Mouse (Mus musculus): ENCODE measurements at regions not wholly inside any gene's neighbourhood (a gene's known extent, or its start where the extent isn't known, plus 50 kb on each side); places are given as distances from the start of the nearest gene placed in this dataset.

GRCm38 (mm10) chr4:45682746-45683145 lies 116.1 kb upstream of the Aldh1b1 start:
- H3K4me2 ChIP-seq (replicated peaks; ENCODE audit: low read depth, low read length, severe bottlenecking): no peak overlapping the region
- no peak overlapping the region for H3K27ac ChIP-seq (replicated peaks; ENCODE audit: low read depth, low read length)
- no peaks in the 10 kb centered on the region for H3K36me3 ChIP-seq (ENCODE audit: control insufficient read depth, insufficient read depth, low read length)
- no peak overlapping the region for H3K4me3 ChIP-seq (replicated peaks; ENCODE audit: low read length)
- DNase-seq (ENCODE audit: low spot score) (no peak), ATAC-seq (ENCODE audit: low FRiP score, low read depth) (no peak)
- no peak overlapping the region for H3K9ac ChIP-seq (ENCODE audit: low read depth, low read length, severe bottlenecking)
- 81% methylated on average over 8 of the region's 8 CpGs for WGBS
- TF ChIP-seq POLR2A (IDR thresholded peaks at IDR 0.05; ENCODE audit: borderline replicate concordance, extremely low read depth, insufficient read depth, insufficient read length): no peak
- H3K27me3 ChIP-seq (ENCODE audit: control insufficient read depth, insufficient read depth, low read length): no peaks in the 10 kb centered on the region
- no peaks in the 10 kb centered on the region for H3K4me1 ChIP-seq (ENCODE audit: control insufficient read depth, insufficient read depth, low read length)
- H3K9me3 ChIP-seq (ENCODE audit: control insufficient read depth, low read length): no peaks in the 10 kb centered on the region

GRCm38 (mm10) chr4:45676137-45676536 lies 122.7 kb upstream of the Aldh1b1 start:
- WGBS: 62% methylated on average over 6 of the region's 6 CpGs
- DNase-seq (ENCODE audit: low spot score) (no peak), ATAC-seq (ENCODE audit: low FRiP score, low read depth) (no peak)

GRCm38 (mm10) chr4:45674291-45674690 lies 124.5 kb upstream of the Aldh1b1 start:
- Histone ChIP-seq H3K36me3 (ENCODE audit: control insufficient read depth, insufficient read depth, low read length) (no peaks in the 10 kb centered on the region), H3K27me3 (ENCODE audit: control insufficient read depth, insufficient read depth, low read length) (no peaks in the 10 kb centered on the region), H3K9me3 (ENCODE audit: control insufficient read depth, low read length) (no peaks in the 10 kb centered on the region), H3K9ac (ENCODE audit: low read depth, low read length, severe bottlenecking) (no peak overlapping the region), H3K4me3 (replicated peaks; ENCODE audit: low read length) (no peak overlapping the region), H3K27ac (replicated peaks; ENCODE audit: low read depth, low read length) (no peak overlapping the region), H3K4me1 (ENCODE audit: control insufficient read depth, insufficient read depth, low read length) (no peaks in the 10 kb centered on the region), H3K4me2 (replicated peaks; ENCODE audit: low read depth, low read length, severe bottlenecking) (no peak overlapping the region)
- ATAC-seq (ENCODE audit: low FRiP score, low read depth) (no peak), DNase-seq (ENCODE audit: low spot score) (no peak)
- TF ChIP-seq POLR2A (IDR thresholded peaks at IDR 0.05; ENCODE audit: borderline replicate concordance, extremely low read depth, insufficient read depth, insufficient read length): no peak
- 92% methylated on average over 10 of the region's 10 CpGs for WGBS

More at GRCm38 (mm10) chr4:45676137-45676536, 122.7 kb upstream of the Aldh1b1 start:
- no peak overlapping the region for H3K9ac ChIP-seq (ENCODE audit: low read depth, low read length, severe bottlenecking)
- no peaks in the 10 kb centered on the region for H3K9me3 ChIP-seq (ENCODE audit: control insufficient read depth, low read length)
- no peaks in the 10 kb centered on the region for H3K27me3 ChIP-seq (ENCODE audit: control insufficient read depth, insufficient read depth, low read length)
- H3K4me3 ChIP-seq (replicated peaks; ENCODE audit: low read length): no peak overlapping the region
- H3K4me1 ChIP-seq (ENCODE audit: control insufficient read depth, insufficient read depth, low read length): no peaks in the 10 kb centered on the region
- no peak for TF ChIP-seq POLR2A (IDR thresholded peaks at IDR 0.05; ENCODE audit: borderline replicate concordance, extremely low read depth, insufficient read depth, insufficient read length)
- H3K4me2 ChIP-seq (replicated peaks; ENCODE audit: low read depth, low read length, severe bottlenecking): no peak overlapping the region
- H3K27ac ChIP-seq (replicated peaks; ENCODE audit: low read depth, low read length): no peak overlapping the region
- no peaks in the 10 kb centered on the region for H3K36me3 ChIP-seq (ENCODE audit: control insufficient read depth, insufficient read depth, low read length)

GRCm38 (mm10) chr4:45673081-45673819 lies 125.6 kb upstream of the Aldh1b1 start:
- Histone ChIP-seq H3K27ac (replicated peaks; ENCODE audit: low read depth, low read length) (no peak overlapping the region), H3K9ac (ENCODE audit: low read depth, low read length, severe bottlenecking) (no peak overlapping the region), H3K4me1 (ENCODE audit: control insufficient read depth, insufficient read depth, low read length) (no peaks in the 10 kb centered on the region), H3K4me2 (replicated peaks; ENCODE audit: low read depth, low read length, severe bottlenecking) (no peak overlapping the region), H3K36me3 (ENCODE audit: control insufficient read depth, insufficient read depth, low read length) (no peaks in the 10 kb centered on the region), H3K27me3 (ENCODE audit: control insufficient read depth, insufficient read depth, low read length) (no peaks in the 10 kb centered on the region), H3K4me3 (replicated peaks; ENCODE audit: low read length) (no peak overlapping the region), H3K9me3 (ENCODE audit: control insufficient read depth, low read length) (no peaks in the 10 kb centered on the region)
- no peak for TF ChIP-seq POLR2A (IDR thresholded peaks at IDR 0.05; ENCODE audit: borderline replicate concordance, extremely low read depth, insufficient read depth, insufficient read length)
- no peak for DNase-seq (ENCODE audit: low spot score)
- WGBS: 58% methylated on average over 16 of the region's 16 CpGs
- no peak for ATAC-seq (ENCODE audit: low FRiP score, low read depth)

- no peak for ATAC-seq (ENCODE audit: low FRiP score, low read depth)
- DNase-seq (ENCODE audit: low spot score): no peak
Observed at GRCm38 (mm10) chr4:45672262-45673076, 126.4 kb upstream of the Aldh1b1 start.

More at GRCm38 (mm10) chr4:45672262-45673076, 126.4 kb upstream of the Aldh1b1 start:
- H3K9ac ChIP-seq (ENCODE audit: low read depth, low read length, severe bottlenecking): no peak overlapping the region
- no peak overlapping the region for H3K4me2 ChIP-seq (replicated peaks; ENCODE audit: low read depth, low read length, severe bottlenecking)
- no peaks in the 10 kb centered on the region for H3K36me3 ChIP-seq (ENCODE audit: control insufficient read depth, insufficient read depth, low read length)
- H3K27me3 ChIP-seq (ENCODE audit: control insufficient read depth, insufficient read depth, low read length): no peaks in the 10 kb centered on the region
- no peaks in the 10 kb centered on the region for H3K9me3 ChIP-seq (ENCODE audit: control insufficient read depth, low read length)
- 49% methylated on average over 16 of the region's 16 CpGs for WGBS
- no peak overlapping the region for H3K27ac ChIP-seq (replicated peaks; ENCODE audit: low read depth, low read length)
- TF ChIP-seq POLR2A (IDR thresholded peaks at IDR 0.05; ENCODE audit: borderline replicate concordance, extremely low read depth, insufficient read depth, insufficient read length): no peak
- H3K4me3 ChIP-seq (replicated peaks; ENCODE audit: low read length): no peak overlapping the region
- H3K4me1 ChIP-seq (ENCODE audit: control insufficient read depth, insufficient read depth, low read length): no peaks in the 10 kb centered on the region
